Mouse (Mus musculus): ENCODE results near the gene Panx3. TPM values are rescaled to one million over a fixed set of nuclear protein-coding genes. Genes with fewer than 3 reads are reported as not detected.

Panx3 gene
- 5.4 TPM in 1 of 2 replicates, not detected in the other for polyA plus RNA-seq (2015; fragmentation: Nextera tagmentation; extraction: Ambion mirVana)

DNA sequence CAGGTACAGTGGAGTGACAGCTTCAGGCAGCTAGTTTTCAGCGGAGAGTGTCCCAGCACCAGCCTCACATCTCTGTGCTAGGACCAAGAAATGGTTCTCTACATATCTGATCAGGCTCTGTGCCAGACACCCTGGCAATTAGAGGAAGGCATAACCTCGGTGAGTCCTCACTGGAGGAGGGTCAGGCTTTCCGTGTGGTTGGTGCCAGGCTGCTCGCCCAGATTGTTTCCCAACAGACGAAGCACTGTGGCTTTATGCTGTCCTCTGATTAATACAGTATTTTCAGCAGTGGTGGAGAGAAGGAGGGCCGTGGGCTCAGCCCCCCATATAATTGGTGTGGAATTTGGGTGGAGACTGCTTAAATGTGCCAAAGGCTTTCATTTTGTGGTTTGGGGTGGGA, at the start of gene Panx3:
Panx3 (minus strand) TSS at position 121 of the 400 bp plus-strand sequence.
- H3K27me3 ChIP-seq = no peaks in the 10 kb centered on the region
- H3K9ac ChIP-seq = no peak within 1 kb of the TSS
- no peaks in the 10 kb centered on the region for H3K4me1 ChIP-seq
- no peak within 1 kb of the TSS for H3K4me3 ChIP-seq (replicated peaks)
- ATAC-seq (replicated peaks; ENCODE audit: low FRiP score) = no peak
- no peak within 1 kb of the TSS for H3K27ac ChIP-seq
- no peaks in the 10 kb centered on the region for H3K36me3 ChIP-seq
- no peak within 1 kb of the TSS for H3K4me2 ChIP-seq
- no peaks in the 10 kb centered on the region for H3K9me3 ChIP-seq (replicated peaks)
- 52% methylated on average over 6 of the region's 6 CpGs for WGBS

DNA sequence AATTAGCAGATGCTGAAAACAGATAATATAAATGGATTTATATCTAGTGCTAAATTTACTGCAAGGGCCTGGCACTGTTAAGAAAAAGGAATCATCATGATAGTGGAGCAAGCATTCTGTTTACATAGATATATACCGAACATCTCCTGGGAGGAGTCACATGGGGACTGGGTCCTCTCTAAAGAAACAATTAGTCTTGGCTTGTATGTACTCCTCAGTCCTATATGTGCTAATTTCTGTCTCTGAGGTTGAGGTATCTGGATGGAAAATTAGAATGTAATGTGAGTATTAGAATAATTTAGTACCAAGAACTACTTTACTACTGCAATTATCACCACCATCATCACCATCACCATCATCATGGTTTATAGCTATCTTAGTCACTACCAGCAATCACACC, 47.1 kb upstream of the Panx3 start, which contains the start of gene Olfr160:
Olfr160 (minus strand) TSS at position 101 of the 400 bp plus-strand sequence.
- H3K27me3 ChIP-seq = no peaks in the 10 kb centered on the region
- no peak for ATAC-seq (replicated peaks; ENCODE audit: low FRiP score)
- no peak within 1 kb of the TSS for H3K9ac ChIP-seq
- H3K4me3 ChIP-seq (replicated peaks) = no peak within 1 kb of the TSS
- no peaks in the 10 kb centered on the region for H3K4me1 ChIP-seq
- H3K27ac ChIP-seq = no peak within 1 kb of the TSS
- 82% methylated on average over 1 of the region's 1 CpGs for WGBS
- H3K36me3 ChIP-seq = no peaks in the 10 kb centered on the region
- no peaks in the 10 kb centered on the region for H3K9me3 ChIP-seq (replicated peaks)
- H3K4me2 ChIP-seq = no peak within 1 kb of the TSS

- H3K27ac ChIP-seq = no peak overlapping the region
- no peaks in the 10 kb centered on the region for H3K36me3 ChIP-seq
- H3K4me1 ChIP-seq = no peaks in the 10 kb centered on the region
- no peak overlapping the region for H3K4me2 ChIP-seq
- H3K9me3 ChIP-seq (replicated peaks) = no peaks in the 10 kb centered on the region
- 66% methylated on average over 5 of the region's 5 CpGs for WGBS
- no peaks in the 10 kb centered on the region for H3K27me3 ChIP-seq
- no peak overlapping the region for H3K9ac ChIP-seq
- no peak for ATAC-seq (replicated peaks; ENCODE audit: low FRiP score)
- no peak overlapping the region for H3K4me3 ChIP-seq (replicated peaks)
Measured at GRCm38 (mm10) chr9:37689970-37690686, 21.1 kb upstream of the Panx3 start.

- ATAC-seq (replicated peaks; ENCODE audit: low FRiP score) = no peak
- WGBS = 57% methylated on average over 3 of the region's 3 CpGs
- H3K4me3 ChIP-seq (replicated peaks) = no peak overlapping the region
- H3K9me3 ChIP-seq (replicated peaks) = no peaks in the 10 kb centered on the region
- H3K4me2 ChIP-seq = no peak overlapping the region
- H3K36me3 ChIP-seq = no peaks in the 10 kb centered on the region
- H3K4me1 ChIP-seq = no peaks in the 10 kb centered on the region
- H3K9ac ChIP-seq = no peak overlapping the region
- no peak overlapping the region for H3K27ac ChIP-seq
- no peaks in the 10 kb centered on the region for H3K27me3 ChIP-seq
Measured at GRCm38 (mm10) chr9:37687941-37688303, 18.9 kb upstream of the Panx3 start.

GRCm38 (mm10) chr9:37687288-37687940, 18.4 kb upstream of the Panx3 start:
- H3K9ac ChIP-seq = no peak overlapping the region

GRCm38 (mm10) chr9:37681123-37681522, 12.1 kb upstream of the Panx3 start:
- H3K9me3 ChIP-seq (replicated peaks) = no peaks in the 10 kb centered on the region
- 91% methylated on average over 1 of the region's 1 CpGs for WGBS
- ATAC-seq (replicated peaks; ENCODE audit: low FRiP score) = no peak

More at GRCm38 (mm10) chr9:37687288-37687940, 18.4 kb upstream of the Panx3 start:
- ATAC-seq (replicated peaks; ENCODE audit: low FRiP score) = no peak
- Histone ChIP-seq H3K27ac (no peak overlapping the region), H3K9me3 (replicated peaks) (no peaks in the 10 kb centered on the region), H3K36me3 (no peaks in the 10 kb centered on the region), H3K27me3 (no peaks in the 10 kb centered on the region), H3K4me3 (replicated peaks) (no peak overlapping the region), H3K4me1 (no peaks in the 10 kb centered on the region), H3K4me2 (no peak overlapping the region)
- 77% methylated on average over 3 of the region's 3 CpGs for WGBS

DNA sequence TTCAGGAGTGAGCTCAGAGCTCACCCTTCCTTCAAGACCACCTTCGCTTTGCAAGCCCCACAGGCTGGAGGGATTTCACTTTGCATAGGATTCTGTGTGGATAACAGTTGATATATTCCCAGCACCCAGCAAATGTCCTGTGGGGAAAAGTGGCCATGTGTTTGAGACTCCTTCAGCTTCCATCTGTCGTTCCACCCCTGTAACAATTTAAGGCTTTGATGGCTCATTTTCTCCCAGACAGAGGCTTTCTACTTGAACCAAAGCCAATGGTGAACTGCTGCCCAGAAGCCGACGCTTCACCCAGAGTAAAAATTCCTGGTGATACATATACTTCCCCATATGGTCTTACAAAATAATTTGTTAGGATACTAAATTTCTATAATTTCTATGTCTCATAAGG, 6.3 kb upstream of the Panx3 start:
- Histone ChIP-seq H3K36me3 (no peaks in the 10 kb centered on the region), H3K4me3 (replicated peaks) (no peak overlapping the region), H3K9me3 (replicated peaks) (no peaks in the 10 kb centered on the region), H3K4me2 (no peak overlapping the region), H3K4me1 (no peaks in the 10 kb centered on the region), H3K27ac (no peak overlapping the region), H3K9ac (no peak overlapping the region), H3K27me3 (no peaks in the 10 kb centered on the region)
- ATAC-seq (replicated peaks; ENCODE audit: low FRiP score) = no peak
- WGBS = 73% methylated on average over 4 of the region's 4 CpGs

More at GRCm38 (mm10) chr9:37681123-37681522, 12.1 kb upstream of the Panx3 start:
- no peaks in the 10 kb centered on the region for H3K4me1 ChIP-seq
- no peak overlapping the region for H3K27ac ChIP-seq
- H3K9ac ChIP-seq = no peak overlapping the region
- no peak overlapping the region for H3K4me2 ChIP-seq
- H3K27me3 ChIP-seq = no peaks in the 10 kb centered on the region
- H3K36me3 ChIP-seq = no peaks in the 10 kb centered on the region
- no peak overlapping the region for H3K4me3 ChIP-seq (replicated peaks)

DNA sequence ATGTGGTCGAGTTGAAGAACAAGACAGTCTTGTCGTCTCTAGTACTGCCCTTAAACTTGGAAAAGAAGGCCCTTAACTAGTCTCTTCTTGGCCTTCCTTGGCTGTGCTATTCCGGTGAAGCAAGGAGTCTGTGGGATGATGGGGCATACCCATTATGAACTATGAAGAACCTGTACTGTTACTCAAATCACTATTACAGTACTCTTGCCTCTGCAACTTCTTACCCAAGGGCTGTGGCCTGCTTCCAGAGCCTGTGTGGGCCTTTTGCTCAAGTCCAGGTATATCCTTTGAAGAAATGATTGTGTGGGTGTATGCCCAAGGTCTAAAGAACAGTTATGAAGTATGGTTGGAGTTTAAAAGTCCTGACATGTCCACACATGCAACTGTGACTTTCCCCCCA, 1.2 kb upstream of the Panx3 start:
- no peaks in the 10 kb centered on the region for H3K36me3 ChIP-seq
- H3K27me3 ChIP-seq = no peaks in the 10 kb centered on the region
- H3K27ac ChIP-seq = no peak overlapping the region
- no peak overlapping the region for H3K9ac ChIP-seq
- no peaks in the 10 kb centered on the region for H3K9me3 ChIP-seq (replicated peaks)
- H3K4me1 ChIP-seq = no peaks in the 10 kb centered on the region
- WGBS = 90% methylated on average over 3 of the region's 3 CpGs
- H3K4me3 ChIP-seq (replicated peaks) = no peak overlapping the region
- no peak for ATAC-seq (replicated peaks; ENCODE audit: low FRiP score)
- H3K4me2 ChIP-seq = no peak overlapping the region

DNA sequence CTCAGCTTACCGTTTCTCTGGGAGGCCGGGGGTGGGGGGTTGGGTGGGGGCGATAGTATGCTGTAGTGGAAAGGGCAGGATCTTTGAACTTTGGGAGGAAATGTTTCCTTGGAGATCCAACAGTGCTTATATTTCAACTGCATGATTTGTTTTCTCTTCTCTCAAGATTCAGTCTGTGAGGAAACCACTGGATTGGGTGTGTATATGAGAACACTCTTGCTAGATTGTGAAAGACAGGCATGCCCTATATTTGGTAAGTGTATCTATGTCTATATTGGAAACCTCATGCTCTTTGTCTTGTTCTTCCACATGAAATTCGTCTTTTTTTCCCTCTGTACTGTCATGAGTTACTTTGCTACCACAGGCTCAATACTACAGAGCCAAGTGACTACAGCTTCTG, 643 bp upstream of the Panx3 start:
- Histone ChIP-seq H3K9ac (no peak overlapping the region), H3K4me2 (no peak overlapping the region), H3K9me3 (replicated peaks) (no peaks in the 10 kb centered on the region), H3K4me3 (replicated peaks) (no peak overlapping the region), H3K36me3 (no peaks in the 10 kb centered on the region), H3K4me1 (no peaks in the 10 kb centered on the region), H3K27ac (no peak overlapping the region), H3K27me3 (no peaks in the 10 kb centered on the region)
- WGBS = 43% methylated on average over 4 of the region's 4 CpGs
- no peak for ATAC-seq (replicated peaks; ENCODE audit: low FRiP score)

- 73% methylated on average over 7 of the region's 7 CpGs for WGBS
- no peak overlapping the region for H3K9ac ChIP-seq
Measured at GRCm38 (mm10) chr9:37666045-37666444, 3.0 kb downstream of the Panx3 start.

GRCm38 (mm10) chr9:37664604-37665003, 4.4 kb downstream of the Panx3 start:
- Histone ChIP-seq H3K27me3 (no peaks in the 10 kb centered on the region), H3K4me1 (no peaks in the 10 kb centered on the region), H3K4me2 (no peak overlapping the region), H3K9me3 (replicated peaks) (no peaks in the 10 kb centered on the region), H3K36me3 (no peaks in the 10 kb centered on the region), H3K9ac (no peak overlapping the region), H3K4me3 (replicated peaks) (no peak overlapping the region), H3K27ac (no peak overlapping the region)
- no peak for ATAC-seq (replicated peaks; ENCODE audit: low FRiP score)
- WGBS = 73% methylated on average over 2 of the region's 2 CpGs

More at GRCm38 (mm10) chr9:37666045-37666444, 3.0 kb downstream of the Panx3 start:
- Histone ChIP-seq H3K4me1 (no peaks in the 10 kb centered on the region), H3K9me3 (replicated peaks) (no peaks in the 10 kb centered on the region), H3K4me2 (no peak overlapping the region), H3K4me3 (replicated peaks) (no peak overlapping the region), H3K27ac (no peak overlapping the region), H3K36me3 (no peaks in the 10 kb centered on the region), H3K27me3 (no peaks in the 10 kb centered on the region)
- no peak for ATAC-seq (replicated peaks; ENCODE audit: low FRiP score)

DNA sequence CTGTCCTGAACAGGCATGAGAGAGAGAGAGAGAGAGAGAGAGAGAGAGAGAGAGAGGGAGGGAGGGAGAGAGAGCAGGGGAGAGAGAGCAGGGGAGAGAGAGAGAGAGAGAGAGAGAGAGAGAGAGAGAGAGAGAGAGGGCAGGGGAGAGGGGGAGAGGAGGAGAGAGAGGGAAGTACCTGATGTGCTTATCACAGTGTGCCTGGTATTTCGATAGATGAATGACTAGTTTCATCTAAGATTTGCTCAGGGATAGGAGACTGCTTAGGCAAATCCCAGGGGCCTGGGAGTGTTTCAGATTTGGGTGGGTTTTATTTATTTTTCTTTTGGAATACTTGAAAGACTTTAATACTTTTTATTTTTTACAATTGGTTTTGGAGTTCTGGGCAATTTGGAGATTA, 5.8 kb downstream of the Panx3 start:
- Histone ChIP-seq H3K4me1 (no peaks in the 10 kb centered on the region), H3K27me3 (no peaks in the 10 kb centered on the region), H3K36me3 (no peaks in the 10 kb centered on the region), H3K9me3 (replicated peaks) (no peaks in the 10 kb centered on the region), H3K9ac (no peak overlapping the region), H3K4me2 (no peak overlapping the region), H3K27ac (no peak overlapping the region), H3K4me3 (replicated peaks) (no peak overlapping the region)
- no peak for ATAC-seq (replicated peaks; ENCODE audit: low FRiP score)
- WGBS = 84% methylated on average over 1 of the region's 1 CpGs
